Mouse (Mus musculus) stomach, embryonic 15.5 days (tissue): ENCODE data around the gene Mboat7. TPM values are rescaled to one million over a fixed set of nuclear protein-coding genes. Genes with fewer than 3 reads are reported as not detected.
"Not testable (repeated sequence)": the region's sequence is repeated elsewhere in the genome, so short reads cannot be mapped to it uniquely, and the experiment has no call there.

ENCODE experiments used
- ATAC-seq: fragments of 200-750 bp; cut with Nextera tagmentation; 2 replicates; pipeline ENCODE4 v1.8.0; 2017; ENCODE audit warnings: low read depth, moderate number of reproducible peaks, moderate TSS enrichment; ENCODE audit not compliant: insufficient read depth, low FRiP score
- H3K27ac ChIP-seq: fragments of 300-500 bp; sonication (generic); 2 replicates; pipeline ENCODE4 v1.5.1; 2015; ENCODE audit warnings: mild to moderate bottlenecking, inconsistent platforms
- H3K27me3 ChIP-seq: fragments of 300-500 bp; sonication (generic); replicated peaks from 2 replicates; pipeline ENCODE4 v1.6.1; 2015; ENCODE audit warnings: inconsistent platforms
- H3K36me3 ChIP-seq: fragments of 300-500 bp; sonication (generic); 2 replicates; pipeline ENCODE4 v1.6.1; 2015; ENCODE audit warnings: inconsistent platforms
- H3K4me1 ChIP-seq: fragments of 300-500 bp; sonication (generic); 2 replicates; pipeline ENCODE4 v1.6.1; 2015; ENCODE audit warnings: inconsistent platforms
- H3K4me2 ChIP-seq: fragments of 300-500 bp; sonication (generic); 2 replicates; pipeline ENCODE4 v1.6.1; 2015; ENCODE audit warnings: mild to moderate bottlenecking, inconsistent platforms
- H3K4me3 ChIP-seq: fragments of 300-500 bp; sonication (generic); replicated peaks from 2 replicates; pipeline ENCODE4 v1.5.1; 2015; ENCODE audit warnings: inconsistent platforms
- H3K9ac ChIP-seq: fragments of 300-500 bp; sonication (generic); 2 replicates; pipeline ENCODE4 v1.6.1; 2015; ENCODE audit warnings: inconsistent platforms
- H3K9me3 ChIP-seq: fragments of 300-500 bp; sonication (generic); 2 replicates; pipeline ENCODE4 v1.6.1; 2016; ENCODE audit warnings: inconsistent platforms
- WGBS: fragments of 180-500 bp; shearing (Covaris S2); methylation state at CpG from one replicate; pipeline ENCODE4 v1.1.7; 2015; 5-methylcytosine and 5-hydroxymethylcytosine counted together
- polyA plus RNA-seq: library from polyadenylated mRNA; unstranded; fragments of >200 nt; fragmentation: Nextera tagmentation; extraction: Ambion mirVana; gene quantifications from 2 replicates; pipeline ENCODE4 v1.2.1, GENCODE M21; 2015

The Mboat7 gene
- polyA plus RNA-seq, 1 experiment from 2014 or later, result 53.2 TPM

- H3K36me3 ChIP-seq, result peaks cover 10% of the 10 kb centered on the region
- no peaks in the 10 kb centered on the region for H3K27me3 ChIP-seq
- no peak for ATAC-seq
- peak overlapping the region; percentile 65; the same call in 1 of the 2 replicates for H3K27ac ChIP-seq
- H3K9me3 ChIP-seq, result no peaks in the 10 kb centered on the region
- peak overlapping the region; percentile 75 for H3K4me3 ChIP-seq
- 21% methylated on average over 6 of the region's 6 CpGs for WGBS
- H3K4me2 ChIP-seq, result peak overlapping the region; percentile 69
- H3K9ac ChIP-seq, result peak overlapping the region; percentile 80; the same call in 1 of the 2 replicates
- H3K4me1 ChIP-seq, result peaks cover 12% of the 10 kb centered on the region
Observed at GRCm38 (mm10) chr7:3705911-3706310, 12.6 kb upstream of the Mboat7 start.

- Histone ChIP-seq H3K4me2 (peak overlapping the region; percentile 69), H3K4me1 (peaks cover 12% of the 10 kb centered on the region), H3K36me3 (peaks cover 12% of the 10 kb centered on the region), H3K9ac (peak overlapping the region; percentile 80; the same call in 1 of the 2 replicates), H3K27ac (peak overlapping the region; percentile 93; the same call in 1 of the 2 replicates), H3K4me3 (peak overlapping the region; percentile 75)
- not testable (repeated sequence) for H3K9me3 ChIP-seq, ATAC-seq, H3K27me3 ChIP-seq
- 3% methylated on average over 7 of the region's 7 CpGs for WGBS
Observed at GRCm38 (mm10) chr7:3705461-3705860, 12.1 kb upstream of the Mboat7 start.

- Histone ChIP-seq H3K27ac (peak overlapping the region; percentile 93), H3K4me3 (peak overlapping the region; percentile 75), H3K27me3 (no peaks in the 10 kb centered on the region), H3K4me2 (peak overlapping the region; percentile 69), H3K4me1 (peaks cover 12% of the 10 kb centered on the region), H3K36me3 (peaks cover 20% of the 10 kb centered on the region), H3K9me3 (no peaks in the 10 kb centered on the region), H3K9ac (peak overlapping the region; percentile 80)
- ATAC-seq, result peak; percentile 19
- under 1% methylated on average over 20 of the region's 20 CpGs for WGBS
Observed at GRCm38 (mm10) chr7:3704475-3704874, 11.2 kb upstream of the Mboat7 start.

- no peaks in the 10 kb centered on the region for H3K27me3 ChIP-seq
- ATAC-seq, result peak; percentile 92
- peak within 1 kb of the TSS; percentile 80 for H3K9ac ChIP-seq
- H3K4me3 ChIP-seq, result peak within 1 kb of the TSS; percentile 75
- H3K4me2 ChIP-seq, result peak within 1 kb of the TSS; percentile 69
- peaks cover 12% of the 10 kb centered on the region for H3K4me1 ChIP-seq
- H3K9me3 ChIP-seq, result no peaks in the 10 kb centered on the region
- under 1% methylated on average over 42 of the region's 42 CpGs for WGBS
- H3K36me3 ChIP-seq, result peaks cover 23% of the 10 kb centered on the region
- H3K27ac ChIP-seq, result peak within 1 kb of the TSS; percentile 93
Observed at GRCm38 (mm10) chr7:3703879-3704441, 10.6 kb upstream of the Mboat7 start, which contains the start of gene Rps9. TSS of gene Rps9 (plus strand) at chr7:3703993.

DNA sequence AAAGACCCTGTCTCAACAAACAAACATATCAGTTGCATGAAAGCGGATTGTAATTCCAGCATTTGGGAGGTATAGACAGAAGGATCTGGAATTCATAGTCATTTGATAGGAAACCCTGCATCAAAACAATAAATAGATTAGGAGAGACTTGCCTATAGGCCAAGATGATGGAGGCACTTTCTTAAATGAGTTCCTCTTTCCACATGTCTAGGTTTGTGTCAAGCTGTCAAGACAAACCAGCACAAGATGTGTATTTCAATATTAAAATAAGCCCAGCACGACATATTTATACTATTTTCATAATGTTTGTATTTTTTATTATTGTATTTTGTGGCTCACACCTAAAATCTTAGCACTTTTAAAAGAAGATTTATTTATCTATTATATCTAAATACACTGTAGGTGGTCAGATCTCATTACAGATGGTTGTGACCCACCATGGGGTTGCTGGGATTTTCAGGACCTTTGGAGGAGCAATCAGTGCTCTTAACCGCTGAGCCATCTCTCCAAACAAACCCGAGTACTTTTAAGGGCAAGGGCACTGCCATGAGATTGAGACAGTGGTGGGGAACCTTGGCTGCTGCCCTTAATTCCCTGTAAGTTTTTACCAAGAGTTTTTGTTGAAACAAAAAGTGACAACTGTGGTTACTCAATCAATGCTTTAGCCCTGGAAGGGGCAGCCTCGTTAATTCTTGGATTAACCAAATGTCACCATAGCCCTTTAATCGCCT lies 10.0 kb upstream of the Mboat7 start:
- H3K27ac ChIP-seq, result peak overlapping the region; percentile 93
- H3K9ac ChIP-seq, result peak overlapping the region; percentile 23; the same call in 1 of the 2 replicates
- H3K4me2 ChIP-seq, result peak overlapping the region; percentile 60
- peaks cover 12% of the 10 kb centered on the region for H3K4me1 ChIP-seq
- peak overlapping the region; percentile 75 for H3K4me3 ChIP-seq
- ATAC-seq, result peak; percentile 32
- no peaks in the 10 kb centered on the region for H3K9me3 ChIP-seq
- H3K36me3 ChIP-seq, result peaks cover 23% of the 10 kb centered on the region
- H3K27me3 ChIP-seq, result no peaks in the 10 kb centered on the region
- 19% methylated on average over 6 of the region's 6 CpGs for WGBS

GRCm38 (mm10) chr7:3698471-3698870 lies 5.1 kb upstream of the Mboat7 start:
- H3K36me3 ChIP-seq, result 0 out of 2 replicates have a peak, but pooled peaks cover 25% of the 10 kb centered on the region
- ATAC-seq, result no peak
- no peak overlapping the region for H3K4me2 ChIP-seq

GRCm38 (mm10) chr7:3694949-3695305 lies 1.6 kb upstream of the Mboat7 start:
- Histone ChIP-seq H3K27ac (peak overlapping the region; percentile 97), H3K9ac (peak overlapping the region; percentile 81), H3K36me3 (0 out of 2 replicates have a peak, but pooled peaks cover 17% of the 10 kb centered on the region), H3K4me3 (peak overlapping the region; percentile 71), H3K4me2 (peak overlapping the region; percentile 78)
- WGBS, result 2% methylated on average over 9 of the region's 9 CpGs
- not testable (repeated sequence) for ATAC-seq, H3K27me3 ChIP-seq, H3K9me3 ChIP-seq, H3K4me1 ChIP-seq

More at GRCm38 (mm10) chr7:3698471-3698870, 5.1 kb upstream of the Mboat7 start:
- 92% methylated on average over 6 of the region's 6 CpGs for WGBS
- H3K27ac ChIP-seq, result no peak overlapping the region
- H3K4me1 ChIP-seq, result no peaks in the 10 kb centered on the region
- H3K9ac ChIP-seq, result no peak overlapping the region
- H3K9me3 ChIP-seq, result no peaks in the 10 kb centered on the region
- no peaks in the 10 kb centered on the region for H3K27me3 ChIP-seq
- H3K4me3 ChIP-seq, result no peak overlapping the region

- Histone ChIP-seq H3K27ac (peak overlapping the region; percentile 97), H3K9me3 (no peaks in the 10 kb centered on the region), H3K4me1 (peaks cover 10% of the 10 kb centered on the region), H3K9ac (peak overlapping the region; percentile 81), H3K36me3 (0 out of 2 replicates have a peak, but pooled peaks cover 13% of the 10 kb centered on the region), H3K4me2 (peak overlapping the region; percentile 78), H3K27me3 (no peaks in the 10 kb centered on the region), H3K4me3 (peak overlapping the region; percentile 71)
- peak; percentile 48 for ATAC-seq
- WGBS, result under 1% methylated on average over 55 of the region's 55 CpGs
Observed at GRCm38 (mm10) chr7:3694076-3694948, 989 bp upstream of the Mboat7 start.

DNA sequence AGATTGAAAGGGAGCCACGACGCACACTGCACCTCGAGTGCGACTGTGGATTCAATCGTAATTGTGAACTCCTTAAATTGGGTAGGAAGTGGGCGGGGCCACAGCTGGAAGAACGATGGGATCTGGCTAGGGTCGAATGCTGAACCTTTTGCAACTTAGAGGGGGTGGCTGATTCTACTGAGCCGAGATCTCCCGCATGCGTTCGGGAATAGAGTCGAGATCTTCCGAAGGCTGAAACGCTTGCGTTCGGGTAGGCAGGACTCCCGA lies 419 bp upstream of the Mboat7 start:
- peak overlapping the region; percentile 97 for H3K27ac ChIP-seq
- peaks cover 10% of the 10 kb centered on the region for H3K4me1 ChIP-seq
- peak overlapping the region; percentile 81 for H3K9ac ChIP-seq
- peak overlapping the region; percentile 78 for H3K4me2 ChIP-seq
- H3K36me3 ChIP-seq, result 0 out of 2 replicates have a peak, but pooled peaks cover 11% of the 10 kb centered on the region
- WGBS, result under 1% methylated on average over 18 of the region's 18 CpGs
- H3K9me3 ChIP-seq, result no peaks in the 10 kb centered on the region
- no peak; the same call in 1 of the 2 replicates for ATAC-seq
- H3K27me3 ChIP-seq, result no peaks in the 10 kb centered on the region
- peak overlapping the region; percentile 71 for H3K4me3 ChIP-seq

DNA sequence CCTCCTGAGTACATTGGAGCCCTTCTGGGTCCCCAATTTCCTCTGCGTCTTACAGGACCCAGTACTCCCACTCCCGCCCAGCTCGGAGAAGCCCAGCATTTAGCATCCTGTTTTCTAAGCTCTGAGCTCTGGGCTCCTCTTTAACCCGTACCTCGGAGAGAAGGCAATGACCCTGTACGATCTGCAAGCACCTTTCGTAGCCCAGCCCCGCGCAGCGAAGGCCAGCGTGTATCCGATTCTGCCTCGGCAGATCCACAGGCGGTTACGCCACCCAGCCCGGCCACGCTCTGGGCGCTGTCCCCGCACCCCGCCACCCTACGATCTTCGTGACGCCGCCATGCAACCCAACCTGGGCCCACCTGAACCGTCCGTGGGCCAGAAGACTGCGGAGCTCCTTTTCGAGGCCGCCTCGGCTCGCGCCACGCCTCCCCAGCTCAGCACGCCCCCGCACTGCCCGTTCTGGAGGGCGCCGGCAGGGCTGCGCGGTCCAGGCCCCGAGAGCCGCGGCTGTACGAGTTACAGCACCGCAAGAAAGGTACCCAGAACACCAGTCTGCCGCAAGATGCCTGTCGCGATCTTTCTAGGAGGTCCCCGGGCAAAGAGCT lies 839 bp downstream of the Mboat7 start, which contains the start of gene Tsen34:
Gene Tsen34 (plus strand): TSS at position 482 of the 605 bp plus-strand sequence.
- Histone ChIP-seq H3K4me1 (peaks cover 10% of the 10 kb centered on the region), H3K27ac (peak within 1 kb of the TSS; percentile 97), H3K4me3 (peak within 1 kb of the TSS; percentile 71), H3K9me3 (no peaks in the 10 kb centered on the region), H3K9ac (peak within 1 kb of the TSS; percentile 81), H3K27me3 (no peaks in the 10 kb centered on the region), H3K4me2 (peak within 1 kb of the TSS; percentile 78), H3K36me3 (0 out of 2 replicates have a peak, but pooled peaks cover 11% of the 10 kb centered on the region)
- WGBS, result under 1% methylated on average over 49 of the region's 49 CpGs
- ATAC-seq, result no peak; the same call in none of the 2 replicates

DNA sequence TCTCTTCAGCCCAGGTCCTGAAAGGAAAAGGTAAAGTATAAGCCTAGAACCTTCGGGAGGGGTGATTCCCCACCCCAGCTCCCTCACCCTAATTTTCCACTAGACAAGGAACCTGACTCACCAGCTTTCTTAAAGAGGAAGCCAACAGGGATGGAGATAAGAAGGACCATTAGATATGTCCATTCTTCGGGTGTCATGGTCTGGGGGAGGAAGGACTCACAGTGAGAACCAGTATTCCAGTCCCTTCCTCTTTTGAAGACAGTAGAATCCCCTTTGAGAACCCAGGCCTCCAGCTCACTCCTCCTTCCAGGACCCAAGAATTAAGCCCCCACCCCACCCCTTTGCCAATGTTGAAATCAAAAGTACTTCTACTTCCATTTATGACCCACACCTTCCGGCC lies 1.4 kb downstream of the Mboat7 start:
- ATAC-seq, result no peak
- H3K4me3 ChIP-seq, result peak overlapping the region; percentile 71
- H3K27me3 ChIP-seq, result no peaks in the 10 kb centered on the region
- H3K9me3 ChIP-seq, result no peaks in the 10 kb centered on the region
- peak overlapping the region; percentile 81 for H3K9ac ChIP-seq
- WGBS, result 23% methylated on average over 3 of the region's 3 CpGs
- peaks cover 10% of the 10 kb centered on the region for H3K4me1 ChIP-seq
- H3K36me3 ChIP-seq, result 0 out of 2 replicates have a peak, but pooled peaks cover 6% of the 10 kb centered on the region
- peak overlapping the region; percentile 78 for H3K4me2 ChIP-seq
- peak overlapping the region; percentile 97; the same call in 1 of the 2 replicates for H3K27ac ChIP-seq
